Mouse (Mus musculus): ENCODE results near the gene Baz2b.

Baz2b gene

GRCm38 (mm10) chr2:60050667-60051460 is 158.8 kb downstream of the Baz2b start:
- DNase-seq (ENCODE audit: low read depth, low spot score), result no peak

GRCm38 (mm10) chr2:60049889-60050288 is 159.8 kb downstream of the Baz2b start:
- no peak for DNase-seq (ENCODE audit: low read depth, low spot score)

GRCm38 (mm10) chr2:60049351-60049750 is 160.3 kb downstream of the Baz2b start:
- peak; percentile 51 for DNase-seq (ENCODE audit: low read depth, low spot score)

GRCm38 (mm10) chr2:60045995-60046394 is 163.6 kb downstream of the Baz2b start:
- no peak for DNase-seq (ENCODE audit: low read depth, low spot score)

- DNase-seq (ENCODE audit: low read depth, low spot score), result no peak
These were observed 164.7 kb downstream of the Baz2b start for GRCm38 (mm10) chr2:60044988-60045387.

DNA sequence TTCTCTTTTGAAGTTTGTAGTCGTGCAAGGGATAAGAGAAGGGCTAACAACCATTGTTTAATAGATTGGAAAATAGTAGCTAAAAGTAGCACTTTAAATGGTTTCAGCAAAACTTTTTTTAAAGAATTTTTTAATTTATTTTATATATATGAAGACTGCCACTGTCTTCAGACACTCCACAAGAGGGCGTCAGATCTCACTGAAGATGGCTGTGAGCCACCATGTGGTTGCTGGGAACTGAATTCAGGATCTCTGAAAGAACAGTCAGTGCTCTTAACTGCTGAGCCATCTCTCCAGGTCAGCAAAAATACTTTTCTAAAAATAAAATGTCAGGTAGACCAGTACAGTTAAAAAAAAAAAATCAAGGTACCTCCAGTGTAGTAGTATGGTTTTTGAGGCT is 165.1 kb downstream of the Baz2b start:
- no peak for DNase-seq (ENCODE audit: low read depth, low spot score)

- peak; percentile 49 for DNase-seq (ENCODE audit: low read depth, low spot score)
These were observed 166.9 kb downstream of the Baz2b start for GRCm38 (mm10) chr2:60042699-60043098.

DNA sequence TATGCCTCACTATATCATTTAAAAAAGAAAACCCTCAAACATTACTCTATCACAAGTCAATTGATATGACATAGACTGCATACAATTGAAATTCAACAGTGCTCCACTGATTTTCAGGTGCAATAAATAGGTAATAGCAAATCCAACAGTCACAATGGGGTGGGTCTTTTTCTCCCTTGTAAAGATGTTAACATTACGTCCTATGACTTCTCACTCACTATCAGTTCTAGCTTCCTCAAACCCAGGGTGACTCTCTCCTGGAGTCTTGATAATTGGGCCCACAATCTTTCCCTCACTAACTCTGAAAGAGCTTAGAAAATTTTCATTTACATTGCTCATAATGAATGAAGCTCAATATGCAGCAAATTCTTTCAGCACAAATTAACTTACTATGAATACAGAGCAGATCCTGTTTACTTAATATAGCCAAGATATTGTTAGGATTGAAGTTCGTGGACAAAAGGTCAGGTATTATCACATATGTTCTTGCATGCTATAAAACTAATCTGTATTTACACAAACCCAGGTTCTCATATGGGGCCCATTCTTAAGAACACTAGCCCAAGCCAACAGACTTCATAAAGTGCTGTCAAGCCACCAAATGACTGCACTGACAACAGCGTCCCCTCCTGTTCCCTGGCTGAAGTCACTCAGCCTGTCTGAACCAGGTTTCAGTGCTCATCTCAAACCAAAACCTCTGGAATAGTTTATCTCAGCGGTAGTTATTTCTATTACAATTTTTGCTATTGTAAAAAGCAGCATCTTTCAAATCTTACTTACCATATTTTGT is 168.0 kb downstream of the Baz2b start:
- no peak for DNase-seq (ENCODE audit: low read depth, low spot score)

GRCm38 (mm10) chr2:60040162-60040561 is 169.5 kb downstream of the Baz2b start:
- no peak for DNase-seq (ENCODE audit: low read depth, low spot score)

DNA sequence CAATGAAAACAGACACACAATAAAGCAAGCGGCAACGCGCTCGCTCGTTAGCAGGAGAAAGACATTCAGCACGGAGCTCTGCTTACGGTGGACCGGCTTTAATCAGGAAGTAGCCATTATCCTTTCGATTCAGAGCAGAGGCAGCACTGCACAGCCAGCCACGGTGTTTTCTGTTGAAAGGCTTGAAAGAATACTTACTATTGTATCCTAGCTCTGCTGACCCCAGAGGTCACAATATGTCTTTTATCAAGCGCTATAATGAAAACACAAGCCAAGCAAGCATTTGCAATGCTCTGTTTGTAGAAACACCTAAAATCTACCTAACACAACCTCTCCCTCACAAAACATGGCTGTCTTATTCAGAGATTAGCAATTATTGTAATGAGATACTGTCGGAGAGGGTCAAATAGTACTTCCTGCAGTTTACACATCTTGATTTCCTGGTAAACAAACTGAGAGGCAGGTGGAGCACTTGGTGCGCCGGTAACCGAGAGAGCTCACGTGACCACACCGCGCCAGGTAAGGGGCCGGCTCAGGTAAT is 172.6 kb downstream of the Baz2b start:
- peak; percentile 72 for DNase-seq (ENCODE audit: low read depth, low spot score)

DNA sequence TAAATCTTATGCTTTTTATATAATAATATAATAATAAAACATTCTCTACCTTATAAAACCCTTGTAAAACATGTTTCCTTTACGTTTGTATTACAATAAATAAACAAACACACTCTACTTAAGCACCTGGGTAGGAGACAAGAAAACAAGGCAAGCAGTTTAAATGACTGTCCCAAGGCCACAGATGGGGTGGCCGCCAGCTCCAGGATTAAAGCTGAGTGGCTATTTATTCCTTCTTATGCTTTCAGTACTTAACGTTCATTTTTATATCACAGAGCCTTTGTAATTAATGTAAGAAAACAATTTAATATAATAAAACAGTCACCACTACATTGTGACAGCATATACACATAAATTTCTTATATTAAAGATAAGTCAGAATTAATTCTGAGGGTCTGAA is 173.3 kb downstream of the Baz2b start:
- no peak for DNase-seq (ENCODE audit: low read depth, low spot score)

DNA sequence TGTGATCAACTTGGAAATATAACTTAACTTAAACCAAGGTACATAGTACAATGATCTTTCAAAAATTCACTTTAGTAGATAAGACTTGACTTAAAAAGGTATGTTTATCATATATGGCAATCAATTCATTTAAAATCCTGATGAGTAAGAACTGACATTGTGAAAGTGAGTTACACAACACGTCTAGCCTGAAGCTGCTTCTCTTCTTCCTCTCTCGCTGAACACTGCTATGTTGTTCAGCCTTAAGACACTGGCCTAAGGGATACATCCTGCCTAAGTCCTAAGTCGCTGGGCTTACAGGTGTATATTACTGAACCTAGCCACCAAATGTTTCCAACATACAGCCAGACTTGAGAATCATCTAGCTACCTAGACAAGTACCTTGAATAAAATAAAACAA is 178.6 kb downstream of the Baz2b start:
- no peak for DNase-seq (ENCODE audit: low read depth, low spot score)

- no peak for DNase-seq (ENCODE audit: low read depth, low spot score)
These were observed 180.6 kb downstream of the Baz2b start for GRCm38 (mm10) chr2:60029020-60029419.

GRCm38 (mm10) chr2:60027166-60027565 is 182.5 kb downstream of the Baz2b start:
- DNase-seq (ENCODE audit: low read depth, low spot score), result no peak

- peak; percentile 13 for DNase-seq (ENCODE audit: low read depth, low spot score)
These were observed 183.1 kb downstream of the Baz2b start for GRCm38 (mm10) chr2:60026554-60026953.

DNA sequence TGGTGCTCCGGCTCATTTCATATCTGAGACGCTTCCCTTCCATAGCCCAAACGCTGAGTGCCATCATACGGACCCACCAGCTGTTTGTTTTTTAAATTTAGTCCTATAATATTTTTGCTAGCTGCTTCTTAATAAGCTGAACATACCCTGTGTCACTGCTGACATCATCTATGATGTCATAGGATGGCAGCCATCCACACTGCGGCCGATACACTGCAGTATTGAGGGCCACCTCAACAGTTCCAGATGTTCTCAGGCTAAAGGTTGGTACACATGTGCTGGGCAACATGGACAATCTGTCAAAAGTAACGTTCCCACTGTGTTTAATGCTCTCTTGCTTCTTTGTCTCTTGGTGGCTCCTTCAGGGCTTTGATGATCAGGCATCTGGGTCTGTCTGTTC is 185.9 kb downstream of the Baz2b start:
- no peak for DNase-seq (ENCODE audit: low read depth, low spot score)

DNA sequence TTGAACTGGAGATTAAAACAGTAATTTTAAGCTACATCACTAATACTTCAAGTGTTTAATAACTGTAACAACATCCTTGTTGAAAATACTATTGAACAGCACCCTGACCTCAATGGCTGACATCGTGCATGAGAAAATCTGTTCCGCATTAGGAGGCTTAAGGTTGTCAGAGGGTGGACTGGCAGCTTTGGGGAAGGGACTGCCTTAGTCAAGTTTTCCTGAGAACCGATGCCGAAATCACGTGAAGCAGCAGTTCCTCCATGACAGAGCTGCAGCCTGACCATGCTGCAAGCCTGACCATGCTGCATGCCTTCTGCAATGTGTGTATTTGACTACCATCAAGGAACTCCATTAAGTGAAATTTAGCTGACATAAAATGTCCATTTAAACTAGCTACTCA is 188.1 kb downstream of the Baz2b start:
- DNase-seq (ENCODE audit: low read depth, low spot score), result no peak

DNA sequence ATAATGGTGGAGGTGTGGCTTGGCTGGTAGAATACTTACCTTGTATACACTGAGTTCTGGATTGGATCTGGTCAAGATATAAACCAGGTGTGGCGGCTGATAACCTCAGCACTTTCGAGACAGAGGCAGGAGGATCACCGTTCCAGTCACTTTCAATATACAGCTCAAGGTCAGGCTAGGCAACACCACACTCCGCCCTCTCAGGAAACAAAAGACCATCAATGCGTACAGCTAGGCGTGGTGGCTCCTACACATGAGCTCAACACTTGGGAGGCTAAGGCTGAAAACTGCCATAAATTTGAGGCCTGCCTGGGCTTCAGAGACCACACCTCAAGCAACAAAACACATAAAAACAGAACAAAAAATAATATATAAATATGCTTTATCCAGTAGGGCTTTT is 188.5 kb downstream of the Baz2b start:
- DNase-seq (ENCODE audit: low read depth, low spot score), result no peak

- no peak for DNase-seq (ENCODE audit: low read depth, low spot score)
These were observed 189.9 kb downstream of the Baz2b start for GRCm38 (mm10) chr2:60019546-60020250.

- peak; percentile 21 for DNase-seq (ENCODE audit: low read depth, low spot score)
These were observed 190.7 kb downstream of the Baz2b start for GRCm38 (mm10) chr2:60018875-60019501.

- no peak for DNase-seq (ENCODE audit: low read depth, low spot score)
These were observed 198.1 kb downstream of the Baz2b start for GRCm38 (mm10) chr2:60011526-60011925.

DNA sequence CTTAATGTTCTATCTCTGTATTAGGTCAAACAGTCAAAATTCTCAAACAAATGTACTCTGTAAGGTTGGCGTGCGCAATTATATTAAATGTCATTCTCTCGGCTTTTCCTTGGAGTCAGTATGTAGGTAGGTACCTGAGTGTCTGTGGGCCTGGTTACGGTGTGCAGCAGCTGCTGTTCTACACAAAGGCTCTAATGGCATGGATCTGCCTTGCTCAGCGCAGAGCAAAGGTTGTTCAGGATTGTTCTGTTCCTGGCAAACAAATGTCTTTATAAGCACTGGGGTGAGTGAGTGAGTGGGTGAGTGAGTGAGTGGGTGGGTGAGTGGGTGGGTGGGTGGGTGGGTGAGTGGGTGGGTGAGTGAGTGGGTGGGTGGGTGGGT is 206.0 kb downstream of the Baz2b start:
- peak; percentile 40 for DNase-seq (ENCODE audit: low read depth, low spot score)

All from brain, adult 2 months (tissue).